Mouse (Mus musculus) kidney, embryonic 15.5 days (tissue): Measurements from ENCODE around the gene Dhx29. TPM values are rescaled to one million over a fixed set of nuclear protein-coding genes. Genes with fewer than 3 reads are reported as not detected.
"Not testable (repeated sequence)": the region's sequence is repeated elsewhere in the genome, so short reads cannot be mapped to it uniquely, and the experiment has no call there.

Experiments
- ATAC-seq: fragments of 200-750 bp; cut with Nextera tagmentation; replicated peaks from 2 replicates; pipeline ENCODE4 v1.8.0; 2017; ENCODE audit warnings: moderate TSS enrichment; ENCODE audit not compliant: low FRiP score
- H3K27ac ChIP-seq: fragments of 300-500 bp; sonication (generic); 2 replicates; pipeline ENCODE4 v1.5.1; 2015; ENCODE audit warnings: mild to moderate bottlenecking, inconsistent platforms
- H3K27me3 ChIP-seq: fragments of 300-500 bp; sonication (generic); 2 replicates; pipeline ENCODE4 v1.6.1; 2015; ENCODE audit warnings: inconsistent platforms
- H3K36me3 ChIP-seq: fragments of 300-500 bp; sonication (generic); 2 replicates; pipeline ENCODE4 v1.6.1; 2015; ENCODE audit warnings: inconsistent platforms
- H3K4me1 ChIP-seq: fragments of 300-500 bp; sonication (generic); 2 replicates; pipeline ENCODE4 v1.6.1; 2015; ENCODE audit warnings: inconsistent platforms
- H3K4me2 ChIP-seq: fragments of 300-500 bp; sonication (generic); 2 replicates; pipeline ENCODE4 v1.6.1; 2015; ENCODE audit warnings: moderate library complexity, mild to moderate bottlenecking, inconsistent platforms
- H3K4me3 ChIP-seq: fragments of 300-500 bp; sonication (generic); replicated peaks from 2 replicates; pipeline ENCODE4 v1.5.1; 2015; ENCODE audit warnings: mild to moderate bottlenecking, inconsistent platforms
- H3K9ac ChIP-seq: fragments of 300-500 bp; sonication (generic); 2 replicates; pipeline ENCODE4 v1.6.1; 2015; ENCODE audit warnings: mild to moderate bottlenecking, inconsistent platforms
- H3K9me3 ChIP-seq: fragments of 300-500 bp; sonication (generic); replicated peaks from 2 replicates; pipeline ENCODE4 v1.6.1; 2016; ENCODE audit warnings: inconsistent platforms
- WGBS: fragments of 180-500 bp; shearing (Covaris S2); methylation state at CpG from one replicate; pipeline ENCODE4 v1.1.7; 2015; ENCODE audit warnings: mixed read lengths; 5-methylcytosine and 5-hydroxymethylcytosine counted together
- polyA plus RNA-seq: library from polyadenylated mRNA; unstranded; fragments of >200 nt; fragmentation: Nextera tagmentation; extraction: Ambion mirVana; gene quantifications from 2 replicates; pipeline ENCODE4 v1.2.1, GENCODE M21; 2015

Dhx29 gene
- polyA plus RNA-seq, 1 experiment from 2014 or later: 20.7 TPM

GRCm38 (mm10) chr13:113013174-113013953, 86.1 kb downstream of the Dhx29 start:
- Histone ChIP-seq H3K4me2 (peak overlapping the region; percentile 52), H3K4me3 (peak overlapping the region; percentile 26)
- not testable (repeated sequence) for H3K27me3 ChIP-seq, H3K36me3 ChIP-seq, ATAC-seq, H3K4me1 ChIP-seq, H3K9ac ChIP-seq, H3K9me3 ChIP-seq, H3K27ac ChIP-seq
- 37% methylated on average over 20 of the region's 20 CpGs for whole genome bisulfite sequencing

Other genes with a start within 250 kb of the Dhx29 start
- 78.7 and 94.8 TPM in 2 replicates for gene Plpp1, start 126.7 kb upstream of the Dhx29 start, polyA plus RNA-seq
- gene Mtrex, start 56 bp upstream of the Dhx29 start, polyA plus RNA-seq: 75.2 and 78.2 TPM in 2 replicates
- 0.49 and 0.61 TPM in 2 replicates for gene Ccno, start 60.3 kb downstream of the Dhx29 start, polyA plus RNA-seq
- not detected in 2 replicates for gene Mcidas, start 66.4 kb downstream of the Dhx29 start, polyA plus RNA-seq
- not detected in 2 replicates for gene Cdc20b, start 107.7 kb downstream of the Dhx29 start, polyA plus RNA-seq
- gene Gpx8, start 119.0 kb downstream of the Dhx29 start, polyA plus RNA-seq: 161 TPM in 2 replicates
- not detected in 2 replicates for gene Gzma, start 173.5 kb downstream of the Dhx29 start, polyA plus RNA-seq